Mouse (Mus musculus) neural tube, embryonic 10.5 days (tissue): Measurements from ENCODE around the gene Pgm2.

Source experiments
- DNase-seq: peaks from one replicate; pipeline ENCODE4 v3.0.0-alpha.2; 2017; ENCODE audit warnings: low spot score; ENCODE audit errors: extremely low spot score

Pgm2 gene

DNA sequence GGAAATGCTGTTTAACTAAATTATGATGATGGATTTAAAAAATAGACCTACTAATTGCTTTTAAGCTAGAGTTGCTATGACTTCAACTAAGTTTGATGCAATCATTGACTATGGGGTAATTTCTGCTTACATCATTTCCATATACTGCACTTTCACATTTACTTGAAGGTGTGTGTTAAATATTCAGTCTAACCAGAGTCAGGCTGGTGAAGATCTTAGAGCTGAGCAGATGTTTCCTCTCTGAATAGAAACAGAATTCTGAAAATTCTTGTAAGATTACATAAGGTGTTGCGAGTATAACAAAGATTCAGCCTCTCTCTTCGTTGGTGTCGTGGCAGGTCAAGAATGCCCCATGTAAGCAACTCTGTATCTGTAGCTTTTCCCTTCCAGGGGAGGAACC, 18.3 kb upstream of the Pgm2 start:
- no peak for DNase-seq

DNA sequence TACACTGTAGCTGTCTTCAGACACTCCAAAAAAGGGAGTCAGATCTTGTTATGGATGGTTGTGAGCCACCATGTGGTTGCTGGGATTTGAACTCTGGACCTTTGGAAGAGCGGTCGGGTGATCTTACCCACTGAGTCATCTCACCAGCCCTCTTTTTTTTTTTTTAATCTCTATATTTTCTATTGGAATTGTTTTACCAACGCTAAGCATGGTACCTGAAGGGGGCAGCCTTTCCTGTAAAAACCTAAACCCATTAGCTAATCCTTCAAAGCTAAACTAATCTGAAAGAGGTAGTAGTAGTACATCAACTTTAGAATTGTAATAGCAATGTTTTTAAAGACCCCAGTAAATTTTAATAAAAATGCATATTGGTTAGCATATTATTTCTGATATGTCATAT, 17.2 kb upstream of the Pgm2 start:
- DNase-seq: no peak

DNA sequence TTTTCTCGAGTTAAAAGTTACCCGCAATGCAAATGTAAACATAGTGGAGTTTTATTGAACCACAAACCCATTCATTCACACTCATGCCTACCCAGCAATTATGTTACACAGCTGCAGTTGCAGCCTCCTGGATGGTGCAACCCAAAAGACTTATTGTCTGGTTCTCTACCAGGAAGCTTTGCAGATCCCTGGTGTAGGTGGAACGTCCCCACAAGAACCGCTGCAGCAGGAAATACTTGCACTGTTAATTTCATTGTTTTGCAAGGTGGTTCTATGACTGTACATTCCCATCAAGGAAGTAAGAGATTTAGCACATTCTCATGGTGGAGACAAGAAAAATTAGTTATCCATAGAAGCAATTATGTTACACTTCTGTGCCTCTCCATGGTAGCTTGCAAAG, 15.4 kb upstream of the Pgm2 start:
- DNase-seq: no peak

DNA sequence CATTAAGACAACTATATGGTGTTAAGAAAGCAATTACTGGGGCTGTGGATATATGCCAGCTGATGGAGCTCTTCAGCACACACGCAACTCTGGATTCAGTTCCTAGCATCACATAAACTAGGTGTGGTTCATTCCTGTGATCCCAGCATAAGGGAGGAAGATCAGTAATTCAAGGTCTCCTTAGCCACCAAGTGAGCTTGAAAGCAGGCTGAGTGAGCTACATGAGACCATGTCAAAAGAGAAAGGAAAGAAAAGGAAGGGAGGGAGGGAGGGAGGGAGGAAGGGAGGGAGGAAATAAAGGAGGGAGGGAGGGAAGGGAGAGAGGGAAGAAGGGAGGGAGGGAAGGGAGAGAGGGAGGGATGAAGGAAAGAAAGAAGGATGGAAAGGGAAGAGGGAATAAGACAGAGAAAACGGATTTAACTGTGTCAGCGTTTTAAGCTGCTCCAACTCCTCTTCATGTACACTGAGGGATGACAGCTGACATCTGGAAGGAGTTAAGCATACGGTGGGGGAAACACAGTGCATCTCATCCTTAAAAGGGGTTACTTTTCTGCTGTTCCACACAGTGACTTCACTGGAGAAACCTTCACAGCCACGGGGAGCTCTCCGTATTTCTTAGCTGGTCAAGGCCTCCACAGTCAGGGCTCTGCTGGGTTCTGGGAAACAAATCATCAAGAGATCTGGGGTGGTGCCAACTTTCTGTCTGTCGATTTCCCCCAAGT, 13.8 kb upstream of the Pgm2 start:
- peak; percentile 28 for DNase-seq

DNA sequence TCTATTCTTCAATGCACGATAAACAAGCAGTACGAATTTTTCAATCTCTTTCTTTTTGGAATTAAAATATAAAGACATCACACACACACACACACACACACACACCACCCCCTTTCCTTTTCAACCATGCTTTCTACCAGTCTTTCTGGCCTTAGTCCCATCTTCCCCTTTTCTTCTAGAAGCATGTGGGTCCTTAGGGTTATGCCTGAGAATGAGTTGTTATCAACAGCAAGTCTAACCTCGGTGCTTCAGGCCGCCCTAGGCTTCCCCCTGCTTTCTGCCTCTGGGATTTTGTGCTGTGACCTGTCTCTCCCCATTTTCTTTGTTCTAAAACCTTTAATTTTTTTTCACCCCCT, 13.3 kb upstream of the Pgm2 start:
- DNase-seq: no peak

DNA sequence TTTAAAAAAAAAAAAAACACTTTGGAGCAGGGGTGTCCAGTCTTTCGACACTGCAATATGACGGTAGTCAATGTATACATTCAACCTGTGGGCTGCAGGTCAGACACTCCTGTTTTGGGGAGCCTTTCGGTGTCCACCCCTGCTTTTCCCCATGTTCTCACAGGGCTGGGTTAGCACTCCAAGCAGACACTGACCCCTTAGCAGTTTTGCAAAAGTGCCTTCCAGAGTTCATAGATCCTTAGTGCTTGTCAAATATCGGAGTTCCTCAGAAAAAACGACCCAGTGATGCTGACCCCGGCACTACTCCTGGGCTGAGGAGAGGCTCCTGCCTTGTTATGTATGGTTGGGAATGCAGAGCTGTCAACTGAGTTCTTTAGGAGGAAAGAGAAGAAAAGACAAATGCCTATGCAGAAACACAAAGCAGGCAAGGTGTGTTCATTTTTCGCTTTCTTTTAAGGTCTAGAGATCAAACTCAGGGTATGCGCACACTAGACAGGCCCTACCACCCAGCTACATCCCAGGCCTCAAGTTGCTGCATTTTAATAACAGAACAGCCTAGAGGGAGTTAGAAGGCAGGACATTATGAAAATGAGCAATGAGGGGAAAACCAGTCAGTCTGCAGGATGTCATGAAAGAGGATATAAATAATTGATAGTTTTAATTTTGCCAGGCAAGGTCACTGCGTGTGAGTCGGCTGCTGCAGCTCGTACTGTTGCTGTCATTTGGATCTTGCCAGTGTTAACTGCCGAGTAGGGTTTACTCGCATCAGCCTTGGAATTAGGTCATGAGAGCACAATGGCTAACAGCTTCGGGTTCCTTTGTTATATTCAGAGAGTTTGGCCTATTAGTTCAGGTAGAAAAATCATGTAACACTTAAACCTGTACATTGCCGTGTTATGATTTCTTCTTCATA, 9.0 kb upstream of the Pgm2 start:
- no peak for DNase-seq

DNA sequence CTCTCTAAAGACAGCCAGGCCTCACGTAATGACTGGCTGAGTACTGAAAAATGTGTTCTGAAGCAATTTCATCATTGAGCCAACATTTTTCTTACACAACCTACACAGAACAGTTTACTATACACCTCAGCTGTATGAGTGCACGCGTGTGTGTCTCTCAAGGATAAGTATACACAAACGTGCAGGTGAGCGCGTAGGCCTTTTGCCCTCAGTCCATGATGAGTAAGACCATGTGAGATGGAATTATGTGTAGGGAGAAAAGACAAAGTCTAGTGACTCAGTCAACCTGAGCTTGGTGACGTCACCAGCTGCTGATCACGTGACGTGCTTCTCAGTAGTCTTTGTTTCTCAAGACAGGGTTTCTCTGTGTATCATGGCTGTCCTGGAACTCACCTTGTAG, 7.3 kb upstream of the Pgm2 start:
- DNase-seq: no peak

DNA sequence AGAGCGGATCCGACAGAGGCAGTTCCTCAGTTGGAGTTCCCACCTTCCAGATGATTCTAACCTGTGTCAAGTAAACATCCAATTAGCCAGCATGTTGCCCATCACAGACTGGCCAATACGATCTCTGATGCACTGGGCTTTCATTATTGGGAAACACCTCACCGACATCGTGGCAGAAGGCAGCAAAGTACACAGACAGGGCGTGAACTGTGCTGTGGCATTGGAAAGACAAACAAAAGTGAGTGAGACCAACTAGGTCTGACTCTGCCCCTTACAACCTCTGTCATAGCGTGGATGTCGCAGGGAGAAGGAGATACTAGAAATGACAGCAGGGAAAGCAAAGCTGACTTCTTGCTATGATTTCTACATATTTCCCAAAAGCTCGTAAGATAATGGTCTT, 4.0 kb upstream of the Pgm2 start:
- no peak for DNase-seq

DNA sequence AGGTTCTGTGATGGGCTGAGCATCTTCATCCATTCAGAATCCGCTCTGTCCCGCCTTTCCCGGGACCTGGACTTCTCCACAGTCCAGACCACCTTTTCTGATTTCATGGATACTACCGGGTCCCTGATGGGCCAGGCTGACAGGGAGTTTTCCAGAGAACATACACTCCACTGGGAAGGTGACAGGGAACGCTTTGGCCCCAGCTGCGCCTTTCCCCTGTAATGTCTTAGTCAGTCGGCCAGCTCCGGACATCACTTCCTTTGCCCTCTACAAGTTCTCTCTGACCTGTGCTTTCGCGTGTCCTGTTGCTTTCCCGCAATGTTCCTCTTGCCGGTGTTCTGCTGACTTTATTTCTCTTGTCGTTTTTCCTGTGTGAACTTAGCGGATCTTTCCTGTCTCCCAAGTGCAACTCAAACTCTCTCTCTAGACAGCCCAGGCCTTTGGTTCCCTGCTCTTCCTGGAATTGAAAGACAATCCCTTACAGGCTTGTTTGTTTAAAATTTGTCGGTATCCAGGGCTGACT, 660 bp downstream of the Pgm2 start:
- DNase-seq: no peak

DNA sequence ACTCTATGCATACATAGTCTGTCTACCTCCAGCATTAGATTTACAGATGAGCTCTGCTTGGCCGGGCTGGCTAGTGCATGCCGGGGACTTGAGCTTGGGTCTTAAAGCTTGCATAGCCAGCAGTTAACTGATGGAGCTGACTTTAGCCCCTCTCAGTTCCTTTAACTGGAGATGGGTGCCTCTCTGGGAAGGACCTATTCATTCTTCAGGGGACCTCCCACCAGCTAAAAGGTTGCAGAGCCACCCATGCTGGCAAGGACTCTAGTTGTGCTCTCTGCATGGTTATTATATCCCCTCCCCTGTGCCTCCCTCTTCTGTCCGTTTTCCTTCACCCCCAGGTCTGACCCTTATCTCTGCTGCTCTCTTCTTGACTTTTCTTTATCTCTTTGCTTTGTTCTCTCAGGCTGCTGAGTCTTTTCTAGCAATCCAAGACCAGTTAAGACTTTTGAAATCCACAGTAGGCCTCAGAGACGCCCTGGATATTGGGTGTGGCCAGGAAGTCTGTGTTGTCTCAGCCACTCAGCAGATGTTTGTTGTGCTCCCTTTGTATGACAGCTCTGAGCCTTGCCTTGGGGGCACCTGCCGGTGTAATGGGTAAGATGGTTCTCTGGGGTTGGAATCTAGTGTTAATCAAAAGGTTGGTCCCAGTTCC, 2.7 kb downstream of the Pgm2 start:
- no peak for DNase-seq

DNA sequence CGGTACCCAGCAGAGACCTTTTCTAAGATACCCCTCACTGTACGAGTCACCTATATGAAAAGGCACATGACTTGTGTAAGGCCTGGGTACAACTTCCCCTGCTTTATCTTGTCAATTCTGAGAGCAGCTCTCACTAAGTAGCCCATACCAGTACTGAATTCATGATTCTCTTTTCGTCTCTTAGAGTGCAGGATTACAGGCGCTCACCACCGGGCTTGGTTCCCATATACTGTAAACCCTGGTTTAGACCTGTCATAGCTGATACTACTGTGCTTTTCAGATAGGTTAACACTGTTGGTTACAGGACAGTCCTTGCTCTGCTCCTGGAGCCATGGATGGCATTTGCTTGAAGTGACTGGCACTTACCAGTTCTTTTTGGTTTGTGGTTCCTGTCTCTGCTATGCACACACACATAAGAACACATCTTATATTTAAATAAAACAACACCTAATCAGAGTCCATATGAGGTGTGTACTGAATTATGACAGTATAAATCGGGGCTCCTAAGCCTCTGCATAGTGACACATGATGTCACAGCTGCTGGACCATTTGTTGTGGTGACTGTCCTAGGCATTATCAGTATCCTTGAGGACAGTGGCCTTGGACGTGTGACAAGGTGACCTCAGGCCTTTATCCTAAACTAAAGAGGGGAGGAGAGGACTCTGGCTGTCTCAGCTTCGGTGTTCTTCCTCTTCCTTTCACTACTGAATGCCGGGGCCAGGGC, 9.4 kb downstream of the Pgm2 start:
- DNase-seq: no peak

DNA sequence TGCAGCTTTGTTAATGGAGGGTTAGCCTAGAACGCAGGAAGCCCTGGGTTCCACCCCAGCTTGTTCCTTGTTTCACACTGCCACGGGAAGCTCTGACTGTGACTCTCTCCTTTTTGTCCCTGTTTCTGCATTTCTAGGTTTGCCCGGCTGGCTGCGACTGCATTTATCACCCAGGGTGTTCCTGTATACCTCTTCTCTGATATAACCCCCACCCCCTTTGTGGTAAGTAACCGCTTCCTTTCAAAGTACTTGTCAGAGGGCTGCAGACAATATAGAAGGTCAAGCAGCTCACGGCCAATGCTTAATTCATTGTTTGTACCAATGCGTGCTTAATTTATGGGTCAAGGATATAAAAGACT, 9.9 kb downstream of the Pgm2 start:
- DNase-seq: no peak

DNA sequence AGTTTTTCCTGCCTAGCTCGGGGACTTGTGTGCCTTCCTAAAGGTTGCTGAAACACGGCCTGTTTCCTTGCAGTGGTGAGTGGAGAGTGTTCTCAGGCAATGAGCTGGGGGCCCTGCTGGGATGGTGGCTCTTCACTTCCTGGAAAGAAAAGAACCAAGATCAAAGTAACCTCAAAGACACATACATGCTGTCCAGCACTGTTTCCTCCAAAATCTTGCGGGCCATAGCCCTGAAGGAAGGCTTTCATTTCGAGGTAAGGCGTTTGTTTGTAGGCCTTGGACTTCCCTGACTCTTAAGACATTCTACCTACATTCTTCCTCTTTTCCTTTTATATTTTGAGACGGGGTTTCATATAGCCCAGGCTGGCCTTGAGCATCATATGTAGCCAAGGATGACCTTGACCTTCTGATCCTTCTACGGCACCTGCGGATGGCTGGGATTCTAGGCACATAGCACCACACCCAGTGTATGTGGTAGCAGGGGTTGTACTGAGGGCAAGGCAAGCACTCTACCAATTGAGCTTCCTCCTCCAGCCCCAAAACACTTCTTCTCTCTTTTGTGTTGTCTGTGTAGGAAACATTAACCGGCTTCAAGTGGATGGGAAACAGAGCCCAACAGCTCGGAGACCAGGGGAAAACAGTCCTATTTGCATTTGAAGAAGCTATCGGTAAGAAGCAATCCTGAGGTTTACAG, 15.0 kb downstream of the Pgm2 start:
- DNase-seq: no peak

DNA sequence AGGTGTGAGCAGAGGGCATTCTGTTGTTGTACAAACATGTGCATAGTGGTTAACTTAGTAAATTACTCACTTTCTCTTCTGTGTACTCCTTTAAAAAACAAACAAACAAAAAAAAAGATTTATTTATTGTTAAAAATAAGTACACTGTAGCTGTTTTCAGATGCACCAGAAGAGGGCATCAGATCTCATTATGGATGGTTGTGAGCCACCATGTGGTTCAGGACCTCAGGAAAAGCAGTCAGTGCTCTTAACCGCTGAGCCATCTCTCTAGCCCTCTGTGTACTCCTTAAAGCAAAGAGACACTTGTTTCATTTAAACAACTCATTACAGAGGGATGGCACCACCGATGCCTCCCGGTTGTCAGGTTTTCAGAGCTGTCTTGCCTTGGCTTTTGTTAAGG, 16.5 kb downstream of the Pgm2 start:
- DNase-seq: no peak

DNA sequence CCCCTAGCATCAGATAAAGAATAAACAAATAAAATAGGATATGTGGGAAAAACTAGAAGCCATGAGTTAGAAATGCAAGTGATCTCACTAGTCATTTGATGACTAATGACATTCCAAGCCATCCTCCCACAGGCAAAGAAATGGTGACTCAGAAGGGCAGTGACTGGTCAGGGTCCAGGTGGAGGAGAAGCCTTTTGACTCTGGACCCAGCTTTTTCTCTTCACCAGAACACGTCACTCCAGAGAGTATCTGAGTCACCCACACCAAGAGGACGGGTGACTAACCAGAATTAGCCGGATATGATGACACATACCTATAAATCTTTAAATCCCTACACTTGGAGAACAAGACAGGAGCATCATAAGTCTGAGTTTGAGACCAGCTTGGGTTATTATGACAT, 19.6 kb downstream of the Pgm2 start:
- DNase-seq: no peak

DNA sequence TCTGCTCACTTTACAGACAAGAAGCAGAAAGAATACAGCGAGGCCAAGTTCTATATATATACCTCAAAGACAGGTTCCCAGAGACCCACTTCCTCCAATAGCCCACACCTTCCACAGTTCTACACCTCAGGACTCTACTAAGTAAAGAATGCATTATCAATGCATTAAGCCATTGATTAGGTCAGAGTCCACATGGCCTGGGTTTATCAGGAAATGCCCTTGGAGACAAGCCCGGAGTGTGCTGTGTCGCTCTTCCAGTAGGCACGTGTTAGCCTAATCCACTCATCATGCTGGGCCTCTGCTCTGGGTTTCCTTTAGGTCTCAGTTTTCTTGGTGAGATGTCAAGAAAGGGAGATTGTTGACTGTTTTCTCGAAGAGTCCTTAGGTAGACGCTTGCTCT, 21.5 kb downstream of the Pgm2 start:
- no peak for DNase-seq

DNA sequence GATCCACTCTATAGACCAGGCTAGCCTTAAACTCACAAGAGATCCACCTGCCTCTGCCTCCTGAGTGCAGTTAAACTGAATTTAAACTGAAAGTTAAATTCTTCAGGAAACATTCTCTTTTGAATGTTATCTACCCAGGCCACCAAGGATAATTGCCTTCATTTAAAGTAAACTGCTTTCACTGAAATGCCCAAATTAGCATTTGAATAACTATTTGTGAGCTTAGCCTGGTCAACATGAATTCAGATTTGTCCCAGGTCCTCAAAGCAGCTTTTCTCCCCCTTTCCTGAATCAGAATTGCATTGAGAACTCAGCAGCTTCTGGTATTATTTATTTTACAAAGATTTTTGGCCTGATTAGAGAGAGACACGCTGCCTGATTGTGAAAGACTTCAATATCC, 24.4 kb downstream of the Pgm2 start:
- DNase-seq: no peak

DNA sequence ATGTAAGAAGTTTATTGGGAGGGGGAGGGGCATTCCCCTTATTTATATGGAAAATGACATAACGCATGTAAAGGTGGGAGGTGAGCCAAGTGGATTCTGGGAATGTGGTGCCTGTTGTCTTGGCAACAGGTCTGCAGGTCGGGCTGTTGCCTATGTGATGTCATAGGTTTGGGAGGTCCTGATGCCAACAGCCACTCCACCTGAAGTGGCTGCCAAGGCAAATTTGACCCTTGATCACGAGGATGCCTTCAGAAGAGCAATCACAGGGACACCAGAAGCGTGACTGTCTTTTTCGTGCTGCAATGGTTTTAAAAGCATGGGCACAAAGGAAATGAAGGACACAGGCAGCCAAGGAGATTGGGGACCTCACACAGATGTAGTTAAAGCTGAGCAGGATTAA, 33.0 kb downstream of the Pgm2 start:
- DNase-seq: no peak

DNA sequence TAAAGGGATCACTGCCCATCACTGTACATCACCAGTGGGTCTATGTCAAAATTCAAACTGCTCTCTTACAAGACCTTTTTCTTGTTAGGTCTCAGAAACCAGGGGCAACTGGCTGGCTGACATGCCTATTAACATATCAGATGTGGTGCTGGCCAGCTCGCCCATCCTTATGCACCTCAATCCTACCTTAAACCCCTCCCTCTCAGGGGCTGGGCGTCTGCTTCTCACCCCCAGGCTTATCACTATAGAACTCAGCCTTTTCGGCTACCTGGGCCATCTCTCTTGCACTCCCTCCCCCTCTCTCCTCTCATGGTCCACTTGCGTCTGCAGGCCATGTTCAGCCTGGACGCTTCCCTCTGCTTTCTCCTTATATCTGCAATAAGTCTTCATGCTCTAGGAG, 38.8 kb downstream of the Pgm2 start:
- DNase-seq: no peak

DNA sequence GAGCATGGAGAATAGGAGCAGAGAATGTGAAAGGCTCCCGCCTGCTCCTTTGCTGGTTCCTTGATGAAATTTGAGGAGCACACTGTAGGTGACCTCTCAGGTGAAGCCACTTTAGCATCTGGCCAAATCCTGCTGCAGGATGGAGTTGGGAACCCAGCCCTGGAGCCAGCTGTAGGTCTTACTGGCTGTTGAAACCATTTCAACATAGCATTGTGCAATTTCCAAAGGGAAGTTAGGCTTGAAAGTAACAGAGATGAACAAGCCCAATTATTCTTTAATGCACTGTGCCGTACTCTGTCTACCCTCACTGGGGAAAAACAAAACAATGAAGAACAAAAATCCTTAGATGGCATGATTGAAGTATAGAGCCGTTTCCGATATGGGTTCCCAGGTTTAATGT, 41.2 kb downstream of the Pgm2 start:
- no peak for DNase-seq

DNA sequence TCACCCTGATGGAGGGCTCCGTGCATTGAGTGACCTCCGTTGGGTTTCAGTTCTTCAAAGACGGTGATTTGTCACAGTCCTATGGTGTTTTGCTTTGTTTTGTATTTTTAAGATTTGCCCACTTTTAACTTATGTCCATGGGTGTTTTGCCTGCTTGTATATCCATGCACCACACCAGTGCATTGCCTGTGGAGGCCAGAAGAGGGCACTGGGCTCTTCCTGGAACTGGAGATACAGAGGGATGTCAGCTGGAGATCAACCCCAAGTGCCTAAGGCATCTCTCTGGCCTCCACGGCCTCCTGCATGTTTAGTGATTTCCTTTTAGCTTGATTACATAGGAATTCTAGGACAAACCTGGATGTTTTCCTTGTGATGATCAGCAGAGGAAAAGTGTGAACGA, 43.6 kb downstream of the Pgm2 start:
- no peak for DNase-seq
